Mouse (Mus musculus) WW6 (cell line): ENCODE measurements at regions not wholly inside any gene's neighbourhood (a gene's known extent, or its start where the extent isn't known, plus 50 kb on each side); places are given as distances from the start of the nearest gene placed in this dataset.
A peak's percentile ranks its signal among the peaks of the same experiment; 100 is the strongest.

Experiments used
- DNase-seq: peaks from one replicate; pipeline ENCODE4 v3.0.0-alpha.2; 2013; ENCODE audit warnings: low read depth, low spot score

- DNase-seq, result no peak
Observed at GRCm38 (mm10) chr14:58605529-58605928, 535.2 kb downstream of the Fgf9 start.

GRCm38 (mm10) chr14:58598867-58599266, 528.5 kb downstream of the Fgf9 start:
- no peak for DNase-seq

- DNase-seq, result peak; percentile 5
Observed at GRCm38 (mm10) chr14:58597810-58598209, 527.5 kb downstream of the Fgf9 start.

GRCm38 (mm10) chr14:58596936-58597335, 526.6 kb downstream of the Fgf9 start:
- no peak for DNase-seq

GRCm38 (mm10) chr14:58581806-58582205, 511.5 kb downstream of the Fgf9 start:
- no peak for DNase-seq

GRCm38 (mm10) chr14:58570021-58570420, 499.7 kb downstream of the Fgf9 start:
- DNase-seq, result no peak

- DNase-seq, result no peak
Observed at GRCm38 (mm10) chr14:58567472-58567871, 497.1 kb downstream of the Fgf9 start.

GRCm38 (mm10) chr14:58563082-58563481, 492.7 kb downstream of the Fgf9 start:
- no peak for DNase-seq

- no peak for DNase-seq
Observed at GRCm38 (mm10) chr14:58550785-58551184, 480.4 kb downstream of the Fgf9 start.

- no peak for DNase-seq
Observed at GRCm38 (mm10) chr14:58545778-58546177, 475.4 kb downstream of the Fgf9 start.

- no peak for DNase-seq
Observed at GRCm38 (mm10) chr14:58543140-58543767, 472.9 kb downstream of the Fgf9 start.

GRCm38 (mm10) chr14:58538135-58538534, 467.8 kb downstream of the Fgf9 start:
- DNase-seq, result no peak

GRCm38 (mm10) chr14:58520976-58521549, 450.7 kb downstream of the Fgf9 start:
- DNase-seq, result no peak

GRCm38 (mm10) chr14:58520384-58520783, 450.0 kb downstream of the Fgf9 start:
- DNase-seq, result no peak

- DNase-seq, result no peak
Observed at GRCm38 (mm10) chr14:58519086-58519485, 448.7 kb downstream of the Fgf9 start.

GRCm38 (mm10) chr14:58516543-58516942, 446.2 kb downstream of the Fgf9 start:
- no peak for DNase-seq

- DNase-seq, result no peak
Observed at GRCm38 (mm10) chr14:58512177-58512576, 441.8 kb downstream of the Fgf9 start.

- DNase-seq, result no peak
Observed at GRCm38 (mm10) chr14:58511571-58511985, 441.2 kb downstream of the Fgf9 start.

- DNase-seq, result no peak
Observed at GRCm38 (mm10) chr14:58510790-58511189, 440.4 kb downstream of the Fgf9 start.

- no peak for DNase-seq
Observed at GRCm38 (mm10) chr14:58509106-58509505, 438.8 kb downstream of the Fgf9 start.

- no peak for DNase-seq
Observed at GRCm38 (mm10) chr14:58506490-58506889, 436.1 kb downstream of the Fgf9 start.

- no peak for DNase-seq
Observed at GRCm38 (mm10) chr14:58505841-58506240, 435.5 kb downstream of the Fgf9 start.

GRCm38 (mm10) chr14:58502890-58503289, 432.5 kb downstream of the Fgf9 start:
- no peak for DNase-seq

GRCm38 (mm10) chr14:58500014-58500413, 429.7 kb downstream of the Fgf9 start:
- no peak for DNase-seq
